Mouse (Mus musculus) ovary, postnatal 10 days (tissue): ENCODE measurements around the gene Itch.
A peak's percentile ranks its signal among the peaks of the same experiment; 100 is the strongest.
"Not testable (repeated sequence)": the region's sequence is repeated elsewhere in the genome, so short reads cannot be mapped to it uniquely, and the experiment has no call there.

Experiments
- DNase-seq: peaks from one replicate; pipeline ENCODE4 v3.0.0; 2022; ENCODE audit warnings: low spot score

Gene Itch

DNA sequence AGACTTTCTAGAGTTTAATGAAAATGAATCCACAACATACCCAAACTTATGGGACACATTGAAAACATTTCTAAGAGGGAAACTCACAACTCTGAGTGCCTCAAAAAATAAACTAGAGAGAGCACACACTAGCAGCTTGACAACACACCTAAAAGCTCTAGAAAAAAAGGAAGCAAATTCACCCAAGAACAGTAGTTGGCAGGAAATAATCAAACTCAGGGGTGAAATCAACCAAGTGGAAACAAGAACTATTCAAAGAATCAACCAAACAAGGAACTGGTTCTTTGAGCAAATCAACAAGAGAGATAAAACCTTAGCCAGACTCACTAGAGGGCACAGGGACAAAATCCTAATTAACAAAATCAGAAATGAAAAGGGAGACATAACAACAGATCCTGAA lies 16.0 kb downstream of the Itch start:
- not testable (repeated sequence) for DNase-seq

DNA sequence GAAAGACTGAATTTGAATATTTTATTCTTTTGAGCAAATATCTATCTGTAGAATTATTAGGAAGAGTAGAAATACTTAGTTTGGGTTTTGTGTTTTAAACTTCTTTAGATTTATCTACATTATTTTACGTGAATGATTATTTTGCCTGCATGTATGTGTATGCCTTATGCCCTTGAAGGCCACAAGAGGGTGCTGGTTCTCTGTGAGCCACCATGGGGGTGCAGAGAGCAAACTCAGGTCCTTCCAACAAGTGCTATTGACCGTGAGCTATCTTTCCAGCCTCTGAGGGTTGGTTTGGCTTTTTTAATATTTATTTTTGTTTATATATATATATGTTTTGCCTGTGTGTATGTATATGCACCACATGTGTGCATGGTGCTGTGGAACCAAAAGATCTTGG lies 74.1 kb downstream of the Itch start:
- no peak for DNase-seq

DNA sequence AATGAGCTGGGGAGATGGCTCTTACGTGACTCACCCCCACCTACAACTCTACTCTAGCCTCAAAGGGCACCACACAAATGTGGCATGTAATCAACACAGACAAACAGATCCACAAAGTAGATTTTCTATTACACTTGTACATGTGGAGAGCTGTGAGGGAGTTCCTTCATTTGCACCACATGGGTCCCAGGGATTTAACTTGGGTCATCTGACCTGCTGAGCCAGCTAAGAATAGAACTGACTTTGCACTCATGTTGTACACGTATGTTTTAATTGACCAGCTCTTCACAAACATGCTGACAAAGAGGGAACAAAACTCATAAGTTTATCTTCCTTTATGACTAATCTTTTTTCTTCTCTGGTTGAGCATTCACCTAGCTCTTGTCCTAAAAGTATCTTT lies 89.8 kb downstream of the Itch start:
- no peak for DNase-seq

DNA sequence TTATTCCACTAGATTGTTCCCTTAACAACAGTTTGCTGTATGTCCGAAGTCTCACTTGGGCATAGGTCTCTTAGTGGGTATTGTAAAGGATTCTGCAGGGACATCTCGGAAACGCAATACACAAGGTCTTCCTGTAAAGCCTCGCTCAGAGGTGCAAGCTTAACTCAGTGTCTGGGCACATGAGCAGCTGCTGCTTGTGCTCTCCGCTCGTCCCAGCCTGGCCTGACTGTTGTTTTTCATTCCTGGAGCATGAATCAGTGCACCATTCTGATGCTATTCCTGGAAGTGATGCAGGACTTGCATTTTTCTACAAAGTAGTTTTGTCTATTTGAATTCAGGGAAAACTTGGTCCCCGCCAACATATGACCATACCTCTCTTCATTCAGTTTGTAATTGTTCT lies 91.4 kb downstream of the Itch start:
- DNase-seq, result no peak

DNA sequence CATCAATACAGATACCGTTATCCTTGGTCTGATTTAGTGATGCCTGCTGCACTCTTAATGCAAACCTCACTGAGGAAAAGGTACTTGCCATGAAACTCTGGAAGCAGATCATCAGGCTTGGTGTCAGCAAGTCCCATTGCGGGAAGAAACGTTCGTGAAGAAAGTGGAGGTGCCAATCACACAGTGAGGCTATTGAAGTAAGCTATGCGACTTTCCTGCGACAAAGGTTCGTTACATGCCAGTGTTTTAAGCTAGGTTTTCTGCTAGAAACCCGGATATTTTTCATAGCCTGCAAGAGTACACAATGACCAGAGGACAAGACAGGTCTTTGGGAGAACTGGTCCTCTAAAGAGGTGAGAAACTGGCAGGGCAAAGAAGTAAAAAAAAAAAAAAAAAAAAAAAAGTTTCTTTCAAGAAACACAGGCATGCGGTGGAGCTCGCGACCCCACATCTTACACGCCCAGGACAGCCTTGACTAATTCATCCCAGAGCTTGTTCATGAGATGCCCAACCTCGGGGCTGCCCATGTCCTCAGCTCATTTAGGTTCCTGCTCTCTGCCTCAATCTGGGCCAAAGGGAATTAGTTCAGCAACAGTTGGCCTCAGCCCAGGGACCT lies 102.5 kb downstream of the Itch start:
- DNase-seq, result no peak

DNA sequence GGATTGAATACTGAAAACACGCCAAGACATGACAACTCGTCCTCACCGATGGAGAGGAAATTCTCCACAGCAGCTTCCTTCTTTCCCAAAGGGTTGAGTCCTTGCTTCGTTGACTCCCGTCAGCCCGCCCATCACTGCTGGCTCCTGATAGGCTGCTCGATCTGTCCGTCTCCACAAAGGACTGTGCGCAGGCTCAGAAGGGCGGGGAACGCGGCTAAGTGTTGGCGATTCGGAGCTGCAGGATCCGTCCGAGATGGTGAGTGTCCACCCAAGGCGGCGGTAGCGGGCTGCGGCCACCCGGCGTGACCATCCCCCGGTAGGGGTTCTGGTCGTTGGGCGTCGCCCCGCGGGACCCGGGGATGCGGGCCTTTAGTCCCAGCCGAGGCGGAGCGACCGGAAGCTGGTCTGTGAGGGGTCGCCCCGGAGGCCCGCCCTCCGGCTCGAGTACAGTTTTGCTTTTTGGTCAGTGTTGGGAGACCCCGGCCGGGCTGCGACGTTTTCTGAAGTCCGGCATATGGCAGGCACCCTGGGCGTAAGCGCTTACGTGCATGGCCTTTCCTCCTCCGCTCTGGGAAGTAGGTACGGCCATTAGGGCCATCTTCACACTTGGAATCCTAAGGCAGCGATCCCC lies 103.2 kb downstream of the Itch start, which contains the start of gene Dynlrb1:
TSS of gene Dynlrb1 (plus strand) at position 172 of the 631 bp plus-strand sequence.
- DNase-seq, result peak; percentile 100

DNA sequence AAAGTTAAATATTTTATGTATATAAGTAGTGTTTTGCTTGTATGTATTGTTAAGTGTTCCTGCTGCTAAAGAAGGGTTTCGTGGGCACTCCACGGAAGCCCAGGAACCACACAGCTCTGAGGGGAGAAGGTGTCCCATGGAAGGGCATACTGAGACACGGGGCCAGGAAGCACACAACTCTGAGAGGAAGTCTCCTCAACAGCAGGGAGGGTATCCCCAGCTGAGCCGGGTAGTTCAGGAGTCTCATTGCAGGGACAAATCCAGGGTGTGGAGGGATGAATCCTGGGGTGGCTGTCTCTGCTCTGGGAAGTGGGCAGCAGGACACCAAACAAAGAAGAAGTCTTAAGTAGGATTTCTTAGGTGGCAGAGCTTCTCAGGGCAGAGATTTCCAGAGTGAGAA lies 104.0 kb downstream of the Itch start:
- no peak for DNase-seq

DNA sequence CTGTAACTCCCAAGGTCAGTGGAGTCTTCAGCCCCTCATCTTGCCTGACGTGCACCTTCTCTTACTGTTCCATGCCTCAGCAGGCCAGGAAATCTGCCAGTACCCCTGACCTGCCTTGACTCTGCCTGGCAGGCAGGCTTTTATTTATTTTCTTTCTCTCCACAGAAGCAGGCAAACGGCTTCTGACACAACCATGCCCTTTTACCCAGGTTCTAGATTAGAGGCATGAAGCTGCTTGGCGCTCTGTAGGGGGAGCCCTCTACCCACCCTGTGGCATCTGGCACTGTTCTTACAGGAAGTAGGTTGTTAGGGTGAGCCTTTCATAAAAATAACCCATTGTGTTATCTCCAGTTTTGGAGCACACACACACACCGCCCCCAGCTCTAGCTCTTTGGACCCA lies 107.6 kb downstream of the Itch start:
- no peak for DNase-seq

DNA sequence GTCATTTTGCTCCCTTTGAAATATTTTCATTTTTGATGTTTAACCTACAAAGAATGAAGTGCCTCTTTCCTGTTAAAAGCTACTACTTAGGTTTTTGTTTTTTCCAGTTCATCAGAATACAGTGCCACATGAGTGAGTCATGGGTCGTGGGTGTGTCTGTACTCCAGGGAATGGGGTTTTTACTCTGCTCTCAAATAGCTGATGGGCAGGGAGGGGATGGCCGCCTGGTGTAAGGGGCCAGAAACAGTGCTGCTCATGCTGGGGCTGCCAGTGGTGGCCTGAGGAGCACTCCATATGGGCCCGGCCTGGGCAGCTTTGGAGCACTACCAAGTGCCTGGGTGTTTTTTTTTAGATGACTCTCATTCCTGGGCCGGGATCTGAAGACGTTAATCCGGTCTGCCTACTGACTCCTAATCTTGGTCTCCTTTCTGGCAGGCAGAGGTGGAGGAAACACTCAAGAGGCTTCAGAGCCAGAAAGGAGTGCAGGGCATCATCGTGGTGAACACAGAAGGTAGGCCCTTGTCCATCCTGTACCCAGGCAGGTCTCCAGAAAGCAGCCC lies 109.1 kb downstream of the Itch start:
- no peak for DNase-seq

DNA sequence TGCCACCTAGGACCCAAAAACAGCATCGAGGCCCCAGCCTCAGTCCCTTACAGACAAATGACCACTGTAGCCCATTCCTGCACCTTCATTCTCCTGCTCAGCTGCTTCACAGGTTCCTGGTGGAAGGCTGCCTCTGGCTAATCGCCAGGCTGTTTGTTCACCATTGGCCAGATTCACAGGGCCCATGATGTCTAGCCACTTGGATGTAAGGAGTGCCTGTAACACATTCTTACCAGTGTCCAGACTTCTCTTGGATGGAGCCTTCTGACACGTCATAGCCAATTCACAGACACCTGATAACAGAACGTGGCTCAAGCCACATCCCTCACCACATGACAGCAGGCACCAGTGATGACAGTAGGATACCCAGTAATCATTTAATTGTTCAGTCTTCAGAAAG lies 112.9 kb downstream of the Itch start:
- DNase-seq, result no peak

DNA sequence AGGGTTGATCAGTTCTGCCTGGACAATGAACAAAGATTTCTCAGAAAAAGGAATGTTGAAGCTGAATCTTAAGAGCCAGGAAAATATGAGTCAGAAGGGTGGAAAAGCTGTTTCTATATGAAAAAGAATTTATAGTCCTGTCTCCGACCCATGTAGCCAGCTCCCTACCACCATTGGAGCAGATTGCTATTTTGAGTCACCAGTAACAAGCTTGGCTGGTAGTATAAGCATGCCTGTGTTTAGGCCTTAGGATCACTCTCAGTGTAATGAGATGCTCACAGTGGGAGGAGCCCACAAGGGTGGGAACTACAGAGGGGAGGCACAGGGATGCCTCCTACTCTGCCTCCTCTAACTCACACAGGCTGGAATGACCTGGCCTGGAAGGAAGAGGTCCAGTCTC lies 114.9 kb downstream of the Itch start:
- no peak for DNase-seq

DNA sequence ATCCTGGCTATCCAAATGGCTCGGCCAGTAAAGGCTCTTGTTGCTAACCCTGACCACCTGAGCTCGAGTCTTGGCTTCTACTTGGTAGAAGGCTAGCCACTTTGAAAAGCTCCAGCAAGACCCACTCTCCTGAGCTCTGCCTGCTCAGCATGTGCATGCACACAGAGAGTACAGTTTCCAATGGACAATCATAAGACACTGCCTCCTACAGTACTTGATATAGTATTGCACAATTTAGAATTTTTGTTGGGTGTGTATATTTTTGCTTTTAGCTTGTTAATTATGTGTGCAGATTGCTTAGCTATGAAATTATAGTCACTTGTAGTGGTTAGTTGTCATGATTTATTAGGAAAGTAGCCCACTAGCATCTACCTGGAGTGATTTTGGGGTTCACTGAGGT lies 115.4 kb downstream of the Itch start:
- DNase-seq, result no peak

DNA sequence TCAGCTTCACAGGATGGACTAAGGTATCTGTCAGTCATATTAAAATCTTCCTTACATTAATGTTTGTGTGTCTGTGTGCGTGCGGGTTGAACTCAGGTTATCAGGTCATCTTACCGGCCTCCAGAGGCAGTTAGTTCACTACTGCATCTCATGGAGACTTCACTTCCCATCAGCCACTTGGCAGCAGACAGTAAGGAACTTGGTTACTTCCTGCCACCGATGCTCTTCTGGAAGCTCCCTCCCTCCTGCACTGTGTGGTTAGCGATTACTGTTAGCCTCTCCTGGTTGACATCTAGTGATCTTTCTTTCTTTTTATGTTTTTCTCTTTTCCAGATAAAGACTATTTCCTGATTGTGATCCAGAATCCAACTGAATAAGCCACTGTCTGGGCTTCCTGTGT lies 116.3 kb downstream of the Itch start:
- no peak for DNase-seq

DNA sequence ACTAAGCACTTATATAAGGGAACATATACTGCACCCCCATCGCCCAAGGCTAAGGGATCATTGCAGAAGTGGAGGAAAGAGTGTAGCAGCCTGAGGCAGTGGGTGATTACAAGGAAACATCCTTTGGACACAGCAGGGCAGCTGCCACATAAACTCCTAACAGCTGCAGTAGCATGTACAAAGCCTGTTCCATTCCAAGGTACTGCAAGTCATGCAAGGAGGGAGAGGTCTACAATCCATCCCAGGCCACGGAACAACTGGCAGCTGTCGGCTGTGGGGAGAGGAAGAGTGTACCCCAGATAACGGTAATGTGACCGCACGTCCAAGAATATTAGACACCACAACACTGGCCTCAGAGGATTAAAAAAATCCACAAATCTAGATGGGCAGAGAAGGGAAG lies 132.2 kb downstream of the Itch start:
- no peak for DNase-seq

DNA sequence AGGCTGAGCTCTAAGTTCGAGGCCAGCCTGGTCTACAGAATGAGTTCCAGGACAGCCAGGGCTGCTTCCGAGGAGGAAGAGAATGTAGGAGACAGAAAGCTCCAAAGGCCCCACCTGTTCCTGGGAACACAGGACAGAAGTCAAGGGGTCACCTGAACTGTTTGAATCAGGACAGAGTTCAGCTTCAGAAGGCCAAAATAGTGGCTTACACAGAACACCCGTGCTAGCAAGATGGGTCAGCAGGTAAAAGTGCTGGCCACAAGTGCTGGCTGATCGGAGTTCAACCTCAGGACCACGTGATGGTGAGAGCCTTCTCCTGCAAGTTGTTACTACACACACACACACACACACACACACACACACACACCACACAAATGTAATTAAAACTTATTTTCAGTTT lies 133.6 kb downstream of the Itch start:
- DNase-seq, result no peak

DNA sequence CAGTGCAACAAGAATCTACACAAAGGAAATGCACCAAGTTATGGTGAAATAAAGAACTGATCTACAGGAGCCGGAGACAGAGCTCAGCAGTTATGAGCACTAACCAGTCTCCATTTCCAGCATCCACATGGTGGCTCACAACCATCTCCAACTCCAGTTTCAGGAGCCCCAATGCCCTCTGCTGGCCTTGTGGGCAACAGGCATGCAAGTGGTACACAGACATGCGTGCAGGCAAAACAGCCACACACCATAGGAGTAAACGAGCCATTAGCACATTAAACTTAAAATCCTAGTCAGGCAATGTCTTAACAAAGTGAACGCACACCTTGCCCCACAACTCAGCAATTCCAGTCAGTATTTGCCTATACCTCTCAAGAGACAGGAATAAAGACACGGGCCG lies 138.6 kb downstream of the Itch start:
- DNase-seq, result no peak

DNA sequence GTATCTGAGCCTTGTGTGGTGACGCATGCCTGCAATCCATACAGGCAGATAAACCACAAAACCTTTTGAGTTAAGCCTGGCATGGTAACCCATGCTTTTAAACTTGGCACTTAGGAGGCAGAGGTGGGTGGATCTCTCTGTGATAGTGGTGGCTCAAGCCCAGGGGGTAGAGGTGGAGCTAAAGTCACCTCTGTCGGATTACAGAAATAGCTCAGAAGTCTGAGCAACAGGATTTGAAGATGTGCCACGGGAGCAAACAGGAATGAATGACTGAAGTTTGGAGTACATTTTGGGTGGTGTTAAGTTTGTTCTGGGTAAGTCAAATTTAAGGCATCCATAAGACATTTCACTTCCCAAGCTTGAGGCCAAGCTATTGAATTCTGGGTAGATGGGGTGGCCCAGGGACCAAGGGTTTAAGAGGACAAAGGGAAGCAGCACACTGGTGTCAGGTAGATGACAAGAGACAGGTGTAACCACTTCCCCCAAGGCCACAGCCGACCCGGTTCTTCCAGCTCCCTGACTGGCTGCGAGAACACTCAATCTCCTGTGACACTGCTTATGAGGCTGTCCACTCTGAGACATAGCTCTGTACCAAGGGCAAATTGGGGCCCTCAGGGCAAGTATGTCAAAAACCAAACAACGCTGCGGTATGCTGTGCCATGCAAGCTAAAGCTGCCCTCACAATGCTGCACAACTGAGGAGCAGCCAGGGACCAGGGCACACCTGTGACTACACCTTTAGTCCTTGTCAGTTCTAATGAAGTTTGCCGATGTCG lies 139.3 kb downstream of the Itch start:
- no peak for DNase-seq

DNA sequence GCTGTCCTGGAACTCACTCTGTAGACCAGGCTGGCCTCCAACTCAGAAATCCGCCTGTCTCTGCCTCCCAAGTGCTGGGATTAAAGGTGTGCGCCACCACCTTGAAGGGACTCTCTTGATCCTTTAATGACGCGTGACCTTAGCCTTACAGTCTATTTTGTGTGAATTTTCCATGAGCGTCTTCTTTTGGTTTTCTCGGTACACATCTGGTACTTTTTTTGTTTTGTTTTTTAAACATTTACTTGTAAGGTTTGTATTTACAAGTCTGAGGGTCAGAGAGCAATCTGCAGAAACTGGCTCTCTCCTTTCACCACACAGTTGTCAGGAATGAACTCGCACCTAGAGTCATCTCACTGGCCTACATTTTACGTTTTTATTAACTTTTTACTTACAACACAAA lies 140.3 kb downstream of the Itch start:
- DNase-seq, result no peak

DNA sequence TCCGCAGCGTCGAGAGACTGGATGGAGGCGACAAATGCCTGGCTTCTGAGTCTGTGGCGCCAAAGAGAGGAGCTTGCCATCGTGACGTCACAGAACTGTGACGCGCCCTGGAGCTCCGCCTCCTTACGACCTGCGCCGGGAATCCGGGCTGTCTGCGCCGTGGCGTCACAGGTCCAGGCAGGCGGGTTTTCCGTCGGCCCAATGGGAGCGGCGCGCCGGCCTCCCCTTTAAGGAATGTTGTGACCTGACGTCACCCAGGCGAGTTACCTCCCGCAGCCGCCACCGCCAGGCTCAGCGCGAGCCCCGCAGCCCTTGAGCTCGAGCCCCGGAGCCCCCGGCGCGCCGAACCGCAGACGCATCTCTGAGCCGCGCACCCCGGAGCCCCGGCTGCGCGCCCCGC lies 142.9 kb downstream of the Itch start, which contains the start of gene Map1lc3a:
TSS of gene Map1lc3a (plus strand) at position 103 of the 400 bp plus-strand sequence.
- peak; percentile 94 for DNase-seq
